Comparison of ENCODE assay signal across 24 mouse cellular contexts in genomic region chr2:90911668-90912067, GRCm38 (mm10). TPM values are rescaled to one million over a fixed set of nuclear protein-coding genes. Genes with fewer than 3 reads are reported as not detected.
A peak's percentile ranks its signal among the peaks of the same experiment; 100 is the strongest.
DNase-seq lines count a peak whose midpoint lies in the region; ATAC-seq and TF ChIP-seq lines count a peak whose summit lies in the region.
"Had no signal": no experiment of that assay in that cellular context is flagged by ENCODE, and none has a peak within 500 bp of the region (broad histone marks: within the 10 kb centered on the region; RNA-seq: fewer than 3 reads in every experiment).

No protein-coding gene starts in this region.

- no peak overlapping the region for H3K9ac ChIP-seq in heart, embryonic 15.5 days
- H3K9ac ChIP-seq in heart, adult 2 months (ENCODE audit: low read depth, low read length) = no peak overlapping the region
- H3K9ac ChIP-seq: forebrain, embryonic 13.5 days; hindbrain, embryonic 13.5 days; intestine, embryonic 15.5 days had no signal

- WGBS in heart, embryonic 15.5 days = 77% methylated on average over 1 of the region's 1 CpGs
- WGBS in heart, adult 2 months = 58% methylated on average over 1 of the region's 1 CpGs

- TF ChIP-seq POLR2A in heart, adult 2 months (IDR thresholded peaks at IDR 0.05; ENCODE audit: insufficient read depth, low read depth, low read length) = no peak

- no peak for DNase-seq in heart, adult 2 months
- DNase-seq in 3T3-L1 (ENCODE audit: low read depth, low spot score) (peak; percentile 73), MN1 (ENCODE audit: low spot score) (peak; percentile 35)
- no peak for DNase-seq in adrenal gland, adult (ENCODE audit: inconsistent age in 2 of 2, low spot score in 1 of 2)
- no peak for DNase-seq in heart, adult 8-10 months (ENCODE audit: low spot score)
- DNase-seq: adrenal gland, postnatal 10 days; adrenal gland, postnatal 36 days; cerebellum, adult 18-20 months; cerebellum, adult 9-10 months; cerebellum, postnatal 14 days; gastrocnemius, postnatal 14 days; heart, postnatal 10 days; heart, postnatal 36 days; kidney, adult 11 months had no signal

- peaks cover 39% of the 10 kb centered on the region for H3K4me1 ChIP-seq in heart, embryonic 15.5 days (replicated peaks)
- H3K4me1 ChIP-seq in heart, adult 2 months (ENCODE audit: control insufficient read depth, insufficient read depth, low read length) = peaks cover 7% of the 10 kb centered on the region

- no peak overlapping the region for H3K4me3 ChIP-seq in heart, embryonic 15.5 days
- no peak overlapping the region for H3K4me3 ChIP-seq in heart, adult 2 months
- H3K4me3 ChIP-seq: forebrain, embryonic 10.5 days; forebrain, embryonic 13.5 days; hindbrain, embryonic 10.5 days; hindbrain, embryonic 13.5 days; intestine, embryonic 15.5 days had no signal

- H3K27me3 ChIP-seq in heart, embryonic 15.5 days = no peaks in the 10 kb centered on the region
- H3K27me3 ChIP-seq in heart, adult 2 months (ENCODE audit: control insufficient read depth, insufficient read depth, low read length) = no peaks in the 10 kb centered on the region
- H3K27me3 ChIP-seq: forebrain, embryonic 13.5 days; hindbrain, embryonic 13.5 days; intestine, embryonic 15.5 days had no signal

- no peak for TF ChIP-seq CTCF in heart, adult 2 months (IDR thresholded peaks at IDR 0.05)

- intact Hi-C loops in heart, adult 2 months (cut with DNase I) = no loop called here

- peaks cover 54% of the 10 kb centered on the region for H3K36me3 ChIP-seq in heart, embryonic 15.5 days
- H3K36me3 ChIP-seq in heart, adult 2 months (ENCODE audit: control insufficient read depth, insufficient read depth, low read length) = peaks cover 22% of the 10 kb centered on the region

- ATAC-seq in heart, embryonic 15.5 days (replicated peaks; ENCODE audit: insufficient number of reproducible peaks, insufficient read depth, low FRiP score, low read depth) = no peak
- ATAC-seq: CD4-positive, CD25-positive, alpha-beta regulatory T cell, adult 4 months; forebrain, embryonic 13.5 days; forebrain, embryonic 16.5 days; hindbrain, embryonic 16.5 days; intestine, embryonic 15.5 days had no signal

- no peaks in the 10 kb centered on the region for H3K9me3 ChIP-seq in heart, embryonic 15.5 days (replicated peaks)
- H3K9me3 ChIP-seq: forebrain, embryonic 10.5 days; forebrain, embryonic 13.5 days; hindbrain, embryonic 10.5 days; hindbrain, embryonic 13.5 days; intestine, embryonic 15.5 days had no signal

- TF ChIP-seq EP300 in heart, adult 2 months (IDR thresholded peaks at IDR 0.05; ENCODE audit: insufficient read depth, low read depth, low read length) = no peak

- H3K27ac ChIP-seq in heart, embryonic 15.5 days = 0 out of 2 replicates have a peak overlapping the region, but pooled peaks have one; percentile 17
- H3K27ac ChIP-seq in heart, adult 2 months = no peak overlapping the region; the same call in 1 of the 2 replicates
- H3K27ac ChIP-seq: forebrain, embryonic 10.5 days; forebrain, embryonic 13.5 days; hindbrain, embryonic 10.5 days; hindbrain, embryonic 13.5 days; intestine, embryonic 15.5 days had no signal

- H3K4me2 ChIP-seq in heart, embryonic 15.5 days = no peak overlapping the region
- H3K4me2 ChIP-seq: forebrain, embryonic 13.5 days; heart, embryonic 11.5 days; hindbrain, embryonic 13.5 days; intestine, embryonic 15.5 days had no signal

- H3K79me2 ChIP-seq in heart, adult 2 months (replicated peaks; ENCODE audit: control insufficient read depth, insufficient read depth, low read length) = no peaks in the 10 kb centered on the region

RNA-seq across cellular contexts. Expression of gene Ndufs3, which starts 7.0 kb away (rescaled TPM):
- 355 and 388 TPM in 2 replicates for polyA plus RNA-seq in heart, embryonic 15.5 days (2015; fragmentation: Nextera tagmentation; extraction: Ambion mirVana)
- total RNA-seq in heart, adult 2 months (2021) = 100 to 1,000 TPM; 770 to 910 TPM
- 596 and 1,142 TPM in 2 replicates for polyA plus RNA-seq in heart, adult 2 months (2012; rRNA removed)
- 1,000 to 10,000 TPM in 1 of 4 experiments, 100 to 1,000 TPM in 3; 876 to 1,074 (median 969) TPM for total RNA-seq in heart, adult 8-10 months (2022)

RNA-seq across cellular contexts. Expression of gene Kbtbd4, which starts 7.1 kb away (rescaled TPM):
- 22.5 and 29.2 TPM in 2 replicates for polyA plus RNA-seq in heart, embryonic 15.5 days (2015; fragmentation: Nextera tagmentation; extraction: Ambion mirVana)
- total RNA-seq in heart, adult 2 months (2021) = 10 to 100 TPM; 20.6 to 23.4 TPM
- polyA plus RNA-seq in heart, adult 2 months (2012; rRNA removed) = 14.0 and 23.3 TPM in 2 replicates
- 10 to 100 TPM; 21.7 to 28.3 (median 24.5) TPM for total RNA-seq in heart, adult 8-10 months (2022)

RNA-seq across cellular contexts. Expression of gene C1qtnf4, which starts 26.0 kb away (rescaled TPM):
- polyA plus RNA-seq in heart, embryonic 15.5 days (2015; fragmentation: Nextera tagmentation; extraction: Ambion mirVana) = 11.4 and 14.5 TPM in 2 replicates
- 1 to 10 TPM; 4.2 to 4.4 TPM for total RNA-seq in heart, adult 2 months (2021)
- polyA plus RNA-seq in heart, adult 2 months (2012; rRNA removed) = 6.4 and 8.4 TPM in 2 replicates
- 1 to 10 TPM; 2.6 to 4.9 (median 3.5) TPM for total RNA-seq in heart, adult 8-10 months (2022)

RNA-seq across cellular contexts. Expression of gene Celf1, which starts 28.5 kb away (rescaled TPM):
- polyA plus RNA-seq in heart, embryonic 15.5 days (2015; fragmentation: Nextera tagmentation; extraction: Ambion mirVana) = 98.2 and 98.3 TPM in 2 replicates
- 10 to 100 TPM; 69.2 to 77.7 TPM for total RNA-seq in heart, adult 2 months (2021)
- polyA plus RNA-seq in heart, adult 2 months (2012; rRNA removed) = 39.2 and 74.0 TPM in 2 replicates
- total RNA-seq in heart, adult 8-10 months (2022) = 10 to 100 TPM; 68.9 to 76.7 (median 74.4) TPM

Comparison
In these comparisons a context has a peak if more than half of its experiments do, and no peak if none do; other contexts are left out.
1. DNase-seq: peak in 3T3-L1 (single experiment) and MN1 (single experiment); none in heart, adult 2 months (0 of 2), adrenal gland, adult (0 of 2) and heart, adult 8-10 months (single experiment).